Mouse (Mus musculus) kidney, postnatal 4 days (tissue): ENCODE measurements around the gene Dnase2a.
"Not testable (repeated sequence)": the region's sequence is repeated elsewhere in the genome, so short reads cannot be mapped to it uniquely, and the experiment has no call there.

ENCODE experiments used
- DNase-seq, 2 experiments: peaks; one replicate each; pipeline ENCODE4 v3.0.0; 2021; ENCODE audit warnings: mixed read lengths in 2 of 2

Dnase2a gene

GRCm38 (mm10) chr8:84907979-84908378 lies 381 bp upstream of the Dnase2a start:
- not testable (repeated sequence) for DNase-seq

DNA sequence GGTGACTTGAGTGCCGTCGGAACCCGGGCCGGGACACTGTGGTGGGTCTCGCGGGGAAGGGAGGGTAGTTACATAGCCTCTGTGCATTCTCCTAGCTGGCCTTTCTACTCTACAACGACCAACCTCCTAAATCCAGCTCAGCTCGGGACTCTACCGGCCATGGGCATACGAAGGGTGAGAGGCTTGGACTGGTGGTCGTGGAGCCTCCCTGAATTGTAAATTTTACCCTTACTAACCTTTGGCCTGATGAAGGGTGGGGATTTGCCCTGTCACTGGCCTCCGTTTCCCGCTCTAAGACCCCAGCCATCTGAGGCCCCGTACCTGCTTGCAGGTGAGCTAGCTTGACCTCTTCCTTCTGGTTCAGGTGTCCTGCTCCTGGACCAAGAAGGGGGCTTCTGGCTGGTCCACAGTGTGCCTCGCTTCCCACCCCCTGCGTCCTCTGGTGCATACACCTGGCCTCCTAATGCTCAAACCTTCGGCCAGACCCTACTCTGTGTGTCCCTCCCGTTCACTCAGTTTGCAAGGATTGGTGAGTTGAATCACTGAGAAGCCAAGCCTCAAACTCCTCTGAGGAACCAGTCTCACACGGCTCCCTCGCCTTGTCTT lies 905 bp downstream of the Dnase2a start:
- no peak for DNase-seq

- DNase-seq, result no peak
Observed at GRCm38 (mm10) chr8:84909949-84910348, 1.6 kb downstream of the Dnase2a start.

DNA sequence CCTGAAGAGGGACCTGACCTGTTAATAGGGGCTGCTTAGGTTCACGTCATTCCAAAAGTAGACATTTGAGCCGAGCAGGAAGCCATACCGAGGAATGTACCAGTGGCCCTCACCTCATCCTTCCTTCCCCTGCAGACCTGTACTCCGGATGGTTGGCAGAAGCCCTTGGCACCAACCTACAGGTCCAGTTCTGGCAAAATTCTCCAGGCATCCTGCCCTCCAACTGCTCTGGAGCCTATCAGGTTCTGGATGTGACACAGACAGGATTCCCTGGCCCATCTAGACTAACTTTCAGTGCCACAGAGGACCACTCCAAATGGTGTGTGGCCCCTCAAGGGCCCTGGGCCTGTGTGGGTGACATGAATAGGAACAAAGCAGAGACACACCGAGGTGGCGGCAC lies 2.2 kb downstream of the Dnase2a start:
- DNase-seq, result no peak

DNA sequence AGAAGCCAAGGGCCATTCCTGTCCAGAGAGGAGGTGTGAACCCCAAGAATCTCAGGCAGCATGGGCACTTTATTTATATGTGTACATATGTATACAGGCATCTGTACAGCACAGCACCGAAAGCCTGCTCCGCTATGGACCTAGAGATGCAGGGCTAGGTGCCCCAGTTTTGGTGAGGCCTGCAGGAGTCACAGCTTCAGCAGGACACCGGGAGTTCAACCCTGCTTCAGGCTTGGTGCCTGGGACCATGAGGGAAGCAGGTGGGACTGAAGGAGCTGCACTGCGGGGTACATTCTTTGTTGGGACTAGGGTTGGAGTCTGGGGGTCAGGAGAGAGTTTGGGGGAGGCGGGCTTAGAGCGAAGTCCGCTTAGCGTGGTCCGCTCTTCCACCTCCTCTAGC lies 3.5 kb downstream of the Dnase2a start:
- no peak for DNase-seq

- DNase-seq, result peak in 1 of 2 experiments; percentile 37
Observed at GRCm38 (mm10) chr8:84912391-84912790, 4.0 kb downstream of the Dnase2a start.

GRCm38 (mm10) chr8:84912895-84913501 lies 4.6 kb downstream of the Dnase2a start:
- DNase-seq, result peak; percentile 78 to 86

- no peak for DNase-seq
Observed at GRCm38 (mm10) chr8:84913502-84913900, 5.1 kb downstream of the Dnase2a start.

DNA sequence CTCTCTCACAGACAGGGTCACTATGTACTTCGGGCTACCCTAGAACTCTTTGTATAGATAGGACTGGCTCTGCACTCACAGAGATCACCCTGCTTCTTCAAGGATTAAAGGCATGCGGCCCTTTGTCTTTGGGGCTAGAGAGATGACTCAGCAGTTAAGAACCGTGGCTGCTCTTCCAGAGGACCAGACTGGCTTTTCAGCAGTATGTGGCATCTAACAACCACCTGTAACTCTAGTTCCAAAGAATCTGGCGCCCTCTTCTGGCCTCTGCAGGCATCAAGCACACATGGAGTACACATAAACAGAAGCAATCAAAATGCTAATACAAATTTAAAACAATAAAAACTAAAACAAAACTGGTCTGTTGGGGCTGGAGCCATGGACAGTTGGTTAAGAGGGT lies 5.6 kb downstream of the Dnase2a start:
- peak; percentile 48 to 60 for DNase-seq

- no peak for DNase-seq
Observed at GRCm38 (mm10) chr8:84915269-84915668, 6.9 kb downstream of the Dnase2a start.

GRCm38 (mm10) chr8:84917781-84918180 lies 9.4 kb downstream of the Dnase2a start:
- no peak for DNase-seq

- no peak for DNase-seq
Observed at GRCm38 (mm10) chr8:84918646-84919045, 10.3 kb downstream of the Dnase2a start.

GRCm38 (mm10) chr8:84921596-84921995 lies 13.2 kb downstream of the Dnase2a start:
- DNase-seq, result no peak

- no peak for DNase-seq
Observed at GRCm38 (mm10) chr8:84925557-84925956, 17.2 kb downstream of the Dnase2a start.

- no peak for DNase-seq
Observed at GRCm38 (mm10) chr8:84927513-84927912, 19.2 kb downstream of the Dnase2a start.

GRCm38 (mm10) chr8:84928456-84929306 lies 20.3 kb downstream of the Dnase2a start:
- DNase-seq, result peak; percentile 84 to 88

DNA sequence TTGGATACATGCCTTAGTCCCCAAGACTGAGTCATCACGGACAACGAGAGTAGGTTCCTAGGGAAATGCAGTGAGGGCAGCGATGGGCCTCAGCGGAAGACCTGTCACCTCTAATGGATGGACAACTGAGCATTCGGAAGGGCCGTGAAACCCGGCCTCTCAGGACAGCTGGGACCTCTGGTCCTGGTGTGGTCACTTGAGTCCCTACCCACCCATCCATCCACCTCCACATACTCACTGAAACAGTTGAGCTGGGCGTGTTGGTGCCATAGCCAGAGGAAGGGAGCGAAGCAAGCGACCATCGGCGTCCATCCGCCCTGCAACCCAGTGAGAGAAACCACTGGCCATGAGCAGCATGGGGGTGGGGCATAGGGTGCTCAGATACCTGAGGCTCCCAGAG lies 22.2 kb downstream of the Dnase2a start:
- DNase-seq, result no peak

- DNase-seq, result no peak
Observed at GRCm38 (mm10) chr8:84933767-84934559, 25.6 kb downstream of the Dnase2a start.

DNA sequence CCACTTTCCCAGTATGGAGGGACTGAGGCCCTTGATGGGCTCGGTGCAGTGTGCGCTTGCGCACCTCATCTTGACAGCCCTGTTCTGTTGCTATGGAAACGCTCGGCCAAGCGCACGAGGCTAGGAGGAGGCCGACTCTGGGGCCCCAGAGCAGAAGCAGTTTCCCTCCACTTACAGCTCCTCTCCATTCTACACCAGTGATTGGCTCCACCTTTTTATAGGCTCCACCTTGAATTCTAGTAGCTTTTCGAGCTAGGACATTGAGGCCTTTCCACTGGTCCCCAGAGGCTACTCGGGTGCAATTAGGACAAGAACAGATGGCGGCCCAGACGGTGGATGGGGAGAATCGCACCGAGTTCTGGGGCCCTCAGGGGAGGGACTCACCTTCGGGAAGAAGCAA lies 26.5 kb downstream of the Dnase2a start:
- DNase-seq, result peak; percentile 24 to 55

DNA sequence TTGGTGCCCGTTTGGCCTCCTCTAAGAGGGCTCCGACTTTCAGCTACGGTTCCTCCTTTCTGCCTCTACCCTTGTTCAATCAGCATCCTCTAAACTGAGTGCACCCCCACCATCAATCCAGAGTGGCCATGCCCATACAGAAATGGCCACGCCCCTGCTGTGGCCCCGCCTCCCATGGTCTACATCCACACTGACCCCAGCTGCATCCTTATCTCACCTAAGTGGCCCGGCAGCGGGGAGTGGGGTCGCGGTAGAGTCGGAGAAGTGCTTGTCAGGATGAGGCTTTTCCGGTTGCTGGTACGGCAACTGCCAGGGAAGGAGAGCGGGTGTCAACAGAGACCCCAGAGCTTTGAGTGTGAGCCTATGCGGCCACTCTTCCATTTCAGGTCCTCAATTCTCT lies 27.1 kb downstream of the Dnase2a start:
- no peak for DNase-seq

DNA sequence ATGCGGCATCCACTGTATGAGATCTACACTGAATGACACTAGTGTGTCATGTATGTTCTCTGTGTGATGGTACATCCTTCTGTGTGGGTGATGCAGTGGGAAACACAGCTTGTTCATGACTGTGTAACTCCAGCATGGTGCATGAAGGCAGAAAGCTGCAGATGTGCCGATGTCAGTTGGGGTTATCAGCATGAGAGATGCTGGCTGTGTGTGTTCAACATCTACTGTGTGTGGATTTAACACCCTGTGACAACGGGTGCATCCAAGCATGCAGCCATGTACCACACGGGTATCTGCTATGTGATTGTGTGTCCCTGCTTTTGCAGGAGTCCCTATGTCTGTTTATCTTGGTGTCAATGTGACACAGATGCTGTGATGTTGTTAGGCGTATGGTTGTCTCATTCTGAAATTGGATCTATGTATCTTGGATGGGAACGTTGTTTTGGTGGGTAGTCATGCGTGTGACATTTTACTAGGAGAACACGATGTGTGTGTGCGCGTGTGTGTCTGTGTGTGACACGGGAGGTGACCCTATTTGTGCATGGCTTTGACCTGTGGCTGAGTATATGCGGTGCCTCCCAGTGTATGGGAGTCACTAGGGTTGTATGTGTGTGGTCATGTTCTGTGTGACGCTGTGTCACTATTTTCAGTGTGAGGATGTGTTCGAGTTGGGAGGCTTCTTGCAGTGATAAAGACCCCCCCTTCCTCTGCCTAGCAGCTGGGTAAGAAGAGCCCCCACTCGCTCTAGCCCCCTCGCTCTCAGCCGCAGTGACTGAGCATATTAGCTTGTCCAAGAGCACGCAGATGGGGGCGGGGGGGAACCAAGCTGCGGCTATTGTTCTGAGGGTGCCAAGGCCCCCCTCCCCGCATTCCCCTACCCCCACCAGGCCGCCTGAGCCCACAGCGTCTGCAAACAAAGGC lies 27.9 kb downstream of the Dnase2a start:
- DNase-seq, result no peak
